Mouse (Mus musculus) left cerebral cortex, adult 8-10 months (tissue): ENCODE measurements around the gene Adck2. TPM values are rescaled to one million over a fixed set of nuclear protein-coding genes. Genes with fewer than 3 reads are reported as not detected.

ENCODE experiments used
- total RNA-seq, 4 experiments: library from RNA; stranded (reverse); gene quantifications; 2 replicates each; pipeline ENCODE4 v1.2.4; 2022

Gene Adck2
- total RNA-seq, 4 experiments from 2014 or later = 24.4 to 35.5 (median 31.8) TPM

Other genes starting within 250 kb of the Adck2 start
- 10 to 100 TPM; 56.9 to 64.9 (median 58.8) TPM for gene Slc37a3, start 196.2 kb upstream of the Adck2 start, total RNA-seq
- under 1 TPM in 3 of 4 experiments, not detected in 1; 0.24 to 0.34 (median 0.33) TPM for gene Rab19, start 192.7 kb upstream of the Adck2 start, total RNA-seq
- gene Mkrn1, start 153.4 kb upstream of the Adck2 start, total RNA-seq = 100 to 1,000 TPM; 124 to 132 (median 125) TPM
- 10 to 100 TPM; 22.0 to 27.0 (median 23.4) TPM for gene Dennd2a, start 16.0 kb upstream of the Adck2 start, total RNA-seq
- 1 to 10 TPM in 1 of 4 experiments, not detected in 3; 1.1 TPM for gene Gm42420, start 11.9 kb downstream of the Adck2 start, total RNA-seq
- 100 to 1,000 TPM; 148 to 171 (median 155) TPM for gene Ndufb2, start 18.7 kb downstream of the Adck2 start, total RNA-seq
- 100 to 1,000 TPM; 103 to 133 (median 121) TPM for gene Braf, start 151.6 kb downstream of the Adck2 start, total RNA-seq
- 100 to 1,000 TPM in 1 of 4 experiments, 10 to 100 TPM in 3; 86.0 to 103 (median 92.5) TPM for gene Mrps33, start 237.1 kb downstream of the Adck2 start, total RNA-seq